ENCODE assay signal across 10 mouse cellular contexts in genomic region chr17:27451787-27452186, GRCm38 (mm10).
DNase-seq lines count a peak whose midpoint lies in the region; ATAC-seq and TF ChIP-seq lines count a peak whose summit lies in the region.
"Had no signal": no experiment of that assay in that cellular context is flagged by ENCODE, and none has a peak within 500 bp of the region (broad histone marks: within the 10 kb centered on the region; RNA-seq: fewer than 3 reads in every experiment).

No protein-coding gene starts in this region.

- no peak for TF ChIP-seq POLR2A in ES-Bruce4 (IDR thresholded peaks at IDR 0.05; ENCODE audit: insufficient read depth, low read length)
- TF ChIP-seq POLR2A in bone marrow macrophage, adult 2 months (IDR thresholded peaks at IDR 0.05; ENCODE audit: borderline replicate concordance, low read depth, low read length) = no peak

- H3K9ac ChIP-seq in intestine, postnatal 0 days (ENCODE audit: low read depth, low read length) = no peak overlapping the region
- no peak overlapping the region for H3K9ac ChIP-seq in intestine, embryonic 15.5 days
- no peak overlapping the region for H3K9ac ChIP-seq in ES-Bruce4 (ENCODE audit: low read depth, poor library complexity, severe bottlenecking)
- H3K9ac ChIP-seq in liver, postnatal 0 days (replicated peaks) = no peak overlapping the region
- H3K9ac ChIP-seq: heart, embryonic 15.5 days had no signal

- H3K4me2 ChIP-seq in intestine, postnatal 0 days (replicated peaks; ENCODE audit: low read depth) = no peak overlapping the region
- H3K4me2 ChIP-seq in intestine, embryonic 15.5 days (replicated peaks) = no peak overlapping the region
- H3K4me2 ChIP-seq in liver, postnatal 0 days (ENCODE audit: low read depth, low read length) = no peak overlapping the region
- H3K4me2 ChIP-seq: heart, embryonic 15.5 days had no signal

- no peaks in the 10 kb centered on the region for H3K36me3 ChIP-seq in intestine, postnatal 0 days (ENCODE audit: control insufficient read depth, insufficient read depth)
- no peaks in the 10 kb centered on the region for H3K36me3 ChIP-seq in intestine, embryonic 15.5 days
- H3K36me3 ChIP-seq in ES-Bruce4 (ENCODE audit: control insufficient read depth, insufficient read depth, low read length, poor library complexity, severe bottlenecking) = no peaks in the 10 kb centered on the region
- no peaks in the 10 kb centered on the region for H3K36me3 ChIP-seq in liver, postnatal 0 days (replicated peaks; ENCODE audit: insufficient read depth, low read length)
- H3K36me3 ChIP-seq: heart, embryonic 15.5 days had no signal

- ATAC-seq in intestine, postnatal 0 days = no peak
- ATAC-seq in intestine, embryonic 15.5 days = no peak
- no peak for ATAC-seq in liver, postnatal 0 days

- DNase-seq in liver, postnatal 0 days = peak; percentile 27
- DNase-seq in spleen, adult 18-20 months = no peak
- no peak for DNase-seq in heart, adult 11 months
- DNase-seq in c-Kit-positive CD71-positive TER-119-positive erythroid progenitor cells, embryonic 14.5 days (ENCODE audit: low spot score) = no peak
- DNase-seq: lung, postnatal 36 days had no signal

- H3K4me1 ChIP-seq in intestine, postnatal 0 days (replicated peaks; ENCODE audit: control insufficient read depth, insufficient read depth, low read length) = no peaks in the 10 kb centered on the region
- H3K4me1 ChIP-seq in intestine, embryonic 15.5 days (replicated peaks) = no peaks in the 10 kb centered on the region
- H3K4me1 ChIP-seq in ES-Bruce4 (ENCODE audit: control insufficient read depth, insufficient read depth, low read length) = no peaks in the 10 kb centered on the region
- no peaks in the 10 kb centered on the region for H3K4me1 ChIP-seq in bone marrow macrophage, adult 2 months (ENCODE audit: control insufficient read depth, insufficient read depth, low read length)
- no peaks in the 10 kb centered on the region for H3K4me1 ChIP-seq in liver, postnatal 0 days (ENCODE audit: insufficient read depth)
- H3K4me1 ChIP-seq: heart, embryonic 15.5 days had no signal

- no peaks in the 10 kb centered on the region for H3K27me3 ChIP-seq in intestine, postnatal 0 days (replicated peaks; ENCODE audit: control insufficient read depth, insufficient read depth, low read length)
- no peaks in the 10 kb centered on the region for H3K27me3 ChIP-seq in intestine, embryonic 15.5 days (replicated peaks)
- no peaks in the 10 kb centered on the region for H3K27me3 ChIP-seq in ES-Bruce4 (ENCODE audit: control insufficient read depth, insufficient read depth, low read length, poor library complexity, severe bottlenecking)
- no peaks in the 10 kb centered on the region for H3K27me3 ChIP-seq in liver, postnatal 0 days (ENCODE audit: insufficient read depth, low read length)

- WGBS in intestine, postnatal 0 days = 26% methylated on average over 9 of the region's 9 CpGs
- 23% methylated on average over 9 of the region's 9 CpGs for WGBS in intestine, embryonic 15.5 days
- 20% methylated on average over 9 of the region's 9 CpGs for WGBS in liver, postnatal 0 days (ENCODE audit: insufficient replicate concordance)

- H3K27ac ChIP-seq in intestine, postnatal 0 days (ENCODE audit: low read depth, low read length) = no peak overlapping the region
- no peak overlapping the region for H3K27ac ChIP-seq in intestine, embryonic 15.5 days
- H3K27ac ChIP-seq in ES-Bruce4 (ENCODE audit: insufficient read depth, low read length) = no peak overlapping the region
- H3K27ac ChIP-seq in bone marrow macrophage, adult 2 months (ENCODE audit: insufficient read depth, low read depth, low read length) = no peak overlapping the region
- no peak overlapping the region for H3K27ac ChIP-seq in liver, postnatal 0 days (ENCODE audit: low read depth)
- H3K27ac ChIP-seq: heart, embryonic 15.5 days had no signal

- TF ChIP-seq CTCF in intestine, postnatal 0 days (IDR thresholded peaks at IDR 0.05; ENCODE audit: low read depth) = peak; percentile 64
- peak; percentile 80 for TF ChIP-seq CTCF in ES-Bruce4 (IDR thresholded peaks at IDR 0.05; ENCODE audit: low read depth, low read length)
- peak; percentile 15; the same call in 1 of the 2 replicates for TF ChIP-seq CTCF in bone marrow macrophage, adult 2 months (IDR thresholded peaks at IDR 0.05; ENCODE audit: low read depth, low read length)
- peak; percentile 57 for TF ChIP-seq CTCF in liver, postnatal 0 days (IDR thresholded peaks at IDR 0.05; ENCODE audit: low read depth)

- H3K9me3 ChIP-seq in intestine, postnatal 0 days (ENCODE audit: control insufficient read depth) = no peaks in the 10 kb centered on the region
- no peaks in the 10 kb centered on the region for H3K9me3 ChIP-seq in intestine, embryonic 15.5 days
- no peaks in the 10 kb centered on the region for H3K9me3 ChIP-seq in ES-Bruce4 (replicated peaks; ENCODE audit: control insufficient read depth, insufficient read depth, low read length, poor library complexity, severe bottlenecking)
- no peaks in the 10 kb centered on the region for H3K9me3 ChIP-seq in liver, postnatal 0 days (ENCODE audit: low read length)
- H3K9me3 ChIP-seq: heart, embryonic 15.5 days had no signal

- TF ChIP-seq EP300 in ES-Bruce4 (IDR thresholded peaks at IDR 0.05; ENCODE audit: insufficient read depth, low read depth, low read length) = no peak
- no peak for TF ChIP-seq EP300 in liver, postnatal 0 days (IDR thresholded peaks at IDR 0.05; ENCODE audit: low read depth)

- no peak overlapping the region for H3K4me3 ChIP-seq in intestine, postnatal 0 days (ENCODE audit: low read depth, low read length)
- no peak overlapping the region for H3K4me3 ChIP-seq in intestine, embryonic 15.5 days (replicated peaks)
- no peak overlapping the region for H3K4me3 ChIP-seq in ES-Bruce4 (ENCODE audit: low read depth, low read length)
- no peak overlapping the region for H3K4me3 ChIP-seq in bone marrow macrophage, adult 2 months (ENCODE audit: insufficient read depth, low read length)
- no peak overlapping the region for H3K4me3 ChIP-seq in liver, postnatal 0 days (ENCODE audit: low read depth, low read length)
- H3K4me3 ChIP-seq: heart, embryonic 15.5 days had no signal

Comparison
In these comparisons a context has a peak if more than half of its experiments do, and no peak if none do; other contexts are left out.
1. CTCF ChIP-seq: peak in every context shown above with its lines; median percentile 80 in ES-Bruce4; 64 in intestine, postnatal 0 days; 57 in liver, postnatal 0 days; 15 in bone marrow macrophage, adult 2 months.